Mouse (Mus musculus): ENCODE measurements around the gene Olfr694. TPM values are rescaled to one million over a fixed set of nuclear protein-coding genes. Genes with fewer than 3 reads are reported as not detected.
"Not testable (repeated sequence)": the region's sequence is repeated elsewhere in the genome, so short reads cannot be mapped to it uniquely, and the experiment has no call there.

Olfr694 gene
- not detected in 2 replicates for polyA plus RNA-seq (2014; fragmentation: Nextera tagmentation; extraction: Ambion mirVana)

DNA sequence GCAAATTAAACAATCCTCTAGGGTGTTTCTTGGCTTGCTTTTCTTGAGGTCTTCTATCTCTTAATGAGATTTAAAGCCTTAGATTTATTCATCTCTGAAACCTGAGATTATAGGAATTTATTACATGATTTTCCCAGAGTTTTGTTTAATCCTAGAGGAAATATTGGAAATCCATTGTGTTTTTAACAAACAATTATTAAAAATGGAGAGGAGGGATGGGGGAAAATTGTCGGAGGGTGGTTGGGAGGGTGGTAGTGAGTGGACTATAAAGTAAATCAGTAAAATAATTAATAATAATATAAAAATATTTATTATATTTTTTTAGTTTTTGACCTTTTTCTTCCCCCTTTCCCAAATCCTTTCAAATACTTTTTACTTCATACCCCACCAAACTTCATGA is at the start of gene Olfr694:
Gene Olfr694, minus strand, starts transcription at position 101 of the 400 bp plus-strand sequence.
- H3K27me3 ChIP-seq (ENCODE audit: control insufficient read depth, insufficient read depth, low read length) = no peaks in the 10 kb centered on the region
- no peak within 1 kb of the TSS for H3K27ac ChIP-seq (ENCODE audit: low read depth, low read length)
- H3K4me3 ChIP-seq (ENCODE audit: low read depth, low read length) = no peak within 1 kb of the TSS
- DNase-seq (ENCODE audit: low spot score) = no peak
- WGBS = 86% methylated on average over 1 of the region's 1 CpGs
- no peaks in the 10 kb centered on the region for H3K9me3 ChIP-seq (ENCODE audit: control insufficient read depth, low read length)
- no peak within 1 kb of the TSS for H3K4me2 ChIP-seq (replicated peaks; ENCODE audit: low read depth, low read length)
- H3K36me3 ChIP-seq (ENCODE audit: control insufficient read depth, insufficient read depth, low read length) = no peaks in the 10 kb centered on the region
- H3K4me1 ChIP-seq (replicated peaks; ENCODE audit: control insufficient read depth, insufficient read depth, low read length) = no peaks in the 10 kb centered on the region
- ATAC-seq (ENCODE audit: low FRiP score) = no peak
- H3K9ac ChIP-seq (ENCODE audit: low read depth, low read length) = no peak within 1 kb of the TSS

- Histone ChIP-seq H3K4me2 (replicated peaks; ENCODE audit: low read depth, low read length) (no peak overlapping the region), H3K4me3 (ENCODE audit: low read depth, low read length) (no peak overlapping the region), H3K27me3 (ENCODE audit: control insufficient read depth, insufficient read depth, low read length) (no peaks in the 10 kb centered on the region), H3K9me3 (ENCODE audit: control insufficient read depth, low read length) (no peaks in the 10 kb centered on the region), H3K9ac (ENCODE audit: low read depth, low read length) (no peak overlapping the region), H3K36me3 (ENCODE audit: control insufficient read depth, insufficient read depth, low read length) (no peaks in the 10 kb centered on the region), H3K27ac (ENCODE audit: low read depth, low read length) (no peak overlapping the region), H3K4me1 (replicated peaks; ENCODE audit: control insufficient read depth, insufficient read depth, low read length) (no peaks in the 10 kb centered on the region)
- DNase-seq (ENCODE audit: low spot score) (no peak), ATAC-seq (ENCODE audit: low FRiP score) (no peak)
Measured at GRCm38 (mm10) chr7:106737028-106737427, 45.4 kb upstream of the Olfr694 start.

GRCm38 (mm10) chr7:106733717-106734116 is 42.1 kb upstream of the Olfr694 start:
- Histone ChIP-seq H3K27me3 (ENCODE audit: control insufficient read depth, insufficient read depth, low read length) (no peaks in the 10 kb centered on the region), H3K36me3 (ENCODE audit: control insufficient read depth, insufficient read depth, low read length) (no peaks in the 10 kb centered on the region), H3K9me3 (ENCODE audit: control insufficient read depth, low read length) (no peaks in the 10 kb centered on the region), H3K27ac (ENCODE audit: low read depth, low read length) (no peak overlapping the region), H3K4me3 (ENCODE audit: low read depth, low read length) (no peak overlapping the region), H3K4me2 (replicated peaks; ENCODE audit: low read depth, low read length) (no peak overlapping the region), H3K4me1 (replicated peaks; ENCODE audit: control insufficient read depth, insufficient read depth, low read length) (no peaks in the 10 kb centered on the region), H3K9ac (ENCODE audit: low read depth, low read length) (no peak overlapping the region)
- DNase-seq (ENCODE audit: low spot score) (no peak), ATAC-seq (ENCODE audit: low FRiP score) (no peak)
- 81% methylated on average over 2 of the region's 2 CpGs for WGBS

DNA sequence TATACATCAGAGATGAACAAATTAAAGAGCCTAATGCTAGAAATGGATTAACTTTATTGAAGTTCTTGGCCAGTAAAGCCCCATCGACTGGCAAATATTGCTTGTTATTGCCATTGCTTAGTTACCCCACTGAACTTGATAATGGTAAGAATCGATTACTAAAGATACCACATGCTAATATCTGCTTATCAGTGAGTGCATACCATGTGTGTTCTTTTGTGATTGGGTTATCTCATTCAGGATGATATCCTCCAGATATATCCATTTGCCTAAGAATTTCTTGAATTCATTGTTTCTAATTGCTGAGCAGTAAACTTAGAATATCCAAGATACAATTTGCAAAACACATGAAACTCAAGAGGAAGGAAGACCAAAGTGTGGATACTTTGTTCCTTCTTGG is 34.0 kb upstream of the Olfr694 start:
- not testable (repeated sequence) for H3K4me2 ChIP-seq (replicated peaks; ENCODE audit: low read depth, low read length); H3K9ac ChIP-seq (ENCODE audit: low read depth, low read length); DNase-seq (ENCODE audit: low spot score); H3K4me1 ChIP-seq (replicated peaks; ENCODE audit: control insufficient read depth, insufficient read depth, low read length); H3K27ac ChIP-seq (ENCODE audit: low read depth, low read length); H3K9me3 ChIP-seq (ENCODE audit: control insufficient read depth, low read length); H3K36me3 ChIP-seq (ENCODE audit: control insufficient read depth, insufficient read depth, low read length); H3K4me3 ChIP-seq (ENCODE audit: low read depth, low read length); ATAC-seq (ENCODE audit: low FRiP score); H3K27me3 ChIP-seq (ENCODE audit: control insufficient read depth, insufficient read depth, low read length)
- WGBS = 95% methylated on average over 2 of the region's 2 CpGs

DNA sequence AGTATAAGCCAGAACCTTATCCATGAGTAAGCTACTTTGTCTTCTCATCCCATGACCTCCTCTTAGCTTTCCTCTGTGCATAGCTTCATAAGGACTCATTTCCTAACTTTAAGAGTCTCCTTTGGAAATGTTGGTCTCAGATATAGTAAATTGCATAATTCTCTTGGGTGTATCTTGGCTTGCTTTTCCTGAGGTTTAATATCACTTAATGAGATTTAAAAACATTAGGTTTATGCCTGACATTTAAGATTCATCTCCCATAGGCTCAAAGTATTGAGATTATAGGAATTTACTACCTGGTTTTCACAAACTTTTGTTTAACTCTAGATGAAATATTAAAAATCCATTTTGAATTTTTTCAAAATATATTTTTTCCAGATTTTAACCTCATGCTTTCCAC is 24.7 kb upstream of the Olfr694 start, which contains the start of gene Olfr695:
Gene Olfr695, minus strand, starts transcription at position 101 of the 400 bp plus-strand sequence.
- H3K4me2 ChIP-seq (replicated peaks; ENCODE audit: low read depth, low read length) = no peak within 1 kb of the TSS
- H3K4me3 ChIP-seq (ENCODE audit: low read depth, low read length) = no peak within 1 kb of the TSS
- H3K4me1 ChIP-seq (replicated peaks; ENCODE audit: control insufficient read depth, insufficient read depth, low read length) = no peaks in the 10 kb centered on the region
- H3K36me3 ChIP-seq (ENCODE audit: control insufficient read depth, insufficient read depth, low read length) = no peaks in the 10 kb centered on the region
- H3K9ac ChIP-seq (ENCODE audit: low read depth, low read length) = no peak within 1 kb of the TSS
- no peaks in the 10 kb centered on the region for H3K27me3 ChIP-seq (ENCODE audit: control insufficient read depth, insufficient read depth, low read length)
- ATAC-seq (ENCODE audit: low FRiP score) (no peak), DNase-seq (ENCODE audit: low spot score) (no peak)
- H3K27ac ChIP-seq (ENCODE audit: low read depth, low read length) = no peak within 1 kb of the TSS
- no peaks in the 10 kb centered on the region for H3K9me3 ChIP-seq (ENCODE audit: control insufficient read depth, low read length)

- Histone ChIP-seq H3K4me1 (replicated peaks; ENCODE audit: control insufficient read depth, insufficient read depth, low read length) (no peaks in the 10 kb centered on the region), H3K4me2 (replicated peaks; ENCODE audit: low read depth, low read length) (no peak overlapping the region), H3K4me3 (ENCODE audit: low read depth, low read length) (no peak overlapping the region), H3K9me3 (ENCODE audit: control insufficient read depth, low read length) (no peaks in the 10 kb centered on the region), H3K9ac (ENCODE audit: low read depth, low read length) (no peak overlapping the region), H3K27me3 (ENCODE audit: control insufficient read depth, insufficient read depth, low read length) (no peaks in the 10 kb centered on the region), H3K36me3 (ENCODE audit: control insufficient read depth, insufficient read depth, low read length) (no peaks in the 10 kb centered on the region), H3K27ac (ENCODE audit: low read depth, low read length) (no peak overlapping the region)
- WGBS = 88% methylated on average over 6 of the region's 6 CpGs
- DNase-seq (ENCODE audit: low spot score) (no peak), ATAC-seq (ENCODE audit: low FRiP score) (no peak)
Measured at GRCm38 (mm10) chr7:106711463-106711862, 19.8 kb upstream of the Olfr694 start.

GRCm38 (mm10) chr7:106707705-106708104 is 16.1 kb upstream of the Olfr694 start:
- not testable (repeated sequence) for H3K9ac ChIP-seq (ENCODE audit: low read depth, low read length); DNase-seq (ENCODE audit: low spot score); H3K9me3 ChIP-seq (ENCODE audit: control insufficient read depth, low read length); H3K27ac ChIP-seq (ENCODE audit: low read depth, low read length); ATAC-seq (ENCODE audit: low FRiP score); H3K27me3 ChIP-seq (ENCODE audit: control insufficient read depth, insufficient read depth, low read length); H3K4me1 ChIP-seq (replicated peaks; ENCODE audit: control insufficient read depth, insufficient read depth, low read length); H3K36me3 ChIP-seq (ENCODE audit: control insufficient read depth, insufficient read depth, low read length); H3K4me3 ChIP-seq (ENCODE audit: low read depth, low read length); H3K4me2 ChIP-seq (replicated peaks; ENCODE audit: low read depth, low read length)
- WGBS = 89% methylated on average over 10 of the region's 10 CpGs

GRCm38 (mm10) chr7:106696891-106697290 is 5.3 kb upstream of the Olfr694 start:
- Histone ChIP-seq H3K4me1 (replicated peaks; ENCODE audit: control insufficient read depth, insufficient read depth, low read length) (no peaks in the 10 kb centered on the region), H3K4me2 (replicated peaks; ENCODE audit: low read depth, low read length) (no peak overlapping the region), H3K9me3 (ENCODE audit: control insufficient read depth, low read length) (no peaks in the 10 kb centered on the region), H3K9ac (ENCODE audit: low read depth, low read length) (no peak overlapping the region), H3K27me3 (ENCODE audit: control insufficient read depth, insufficient read depth, low read length) (no peaks in the 10 kb centered on the region), H3K4me3 (ENCODE audit: low read depth, low read length) (no peak overlapping the region), H3K27ac (ENCODE audit: low read depth, low read length) (no peak overlapping the region), H3K36me3 (ENCODE audit: control insufficient read depth, insufficient read depth, low read length) (no peaks in the 10 kb centered on the region)
- 85% methylated on average over 1 of the region's 1 CpGs for WGBS
- ATAC-seq (ENCODE audit: low FRiP score) = no peak
- no peak for DNase-seq (ENCODE audit: low spot score)

DNA sequence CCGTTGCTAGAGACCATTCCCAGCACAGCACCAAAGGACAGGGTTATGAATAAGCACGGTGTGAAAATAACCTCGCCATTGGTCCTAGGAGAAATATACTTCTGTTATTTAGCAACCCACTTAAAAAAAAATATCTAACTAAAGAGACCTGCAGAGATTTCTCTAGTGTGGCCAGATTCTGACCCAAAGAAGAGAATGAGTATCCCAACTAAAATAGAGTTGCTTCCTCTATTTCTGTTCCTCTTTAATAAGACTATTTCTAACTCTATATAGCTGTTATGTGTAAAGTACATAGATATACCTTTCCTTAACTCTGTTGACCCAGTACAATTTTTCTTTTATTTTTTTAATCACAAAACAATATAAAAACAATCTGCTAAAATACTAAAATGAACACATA is 1.4 kb upstream of the Olfr694 start:
- no peak overlapping the region for H3K4me2 ChIP-seq (replicated peaks; ENCODE audit: low read depth, low read length)
- no peaks in the 10 kb centered on the region for H3K36me3 ChIP-seq (ENCODE audit: control insufficient read depth, insufficient read depth, low read length)
- ATAC-seq (ENCODE audit: low FRiP score) = no peak
- WGBS = 92% methylated on average over 3 of the region's 3 CpGs
- no peaks in the 10 kb centered on the region for H3K4me1 ChIP-seq (replicated peaks; ENCODE audit: control insufficient read depth, insufficient read depth, low read length)
- H3K27me3 ChIP-seq (ENCODE audit: control insufficient read depth, insufficient read depth, low read length) = no peaks in the 10 kb centered on the region
- H3K9me3 ChIP-seq (ENCODE audit: control insufficient read depth, low read length) = no peaks in the 10 kb centered on the region
- no peak overlapping the region for H3K9ac ChIP-seq (ENCODE audit: low read depth, low read length)
- H3K27ac ChIP-seq (ENCODE audit: low read depth, low read length) = no peak overlapping the region
- no peak for DNase-seq (ENCODE audit: low spot score)
- no peak overlapping the region for H3K4me3 ChIP-seq (ENCODE audit: low read depth, low read length)

Measured in hindbrain, embryonic 11.5 days (tissue).